In genomic region chr7:136104021-136104420, GRCm38 (mm10) we compare ENCODE assay signal across 16 mouse cellular contexts.
"Had no signal": no experiment of that assay in that cellular context is flagged by ENCODE, and none has a peak within 500 bp of the region (broad histone marks: within the 10 kb centered on the region; RNA-seq: fewer than 3 reads in every experiment).

No protein-coding gene starts in this region.

- H3K36me3 ChIP-seq: midbrain, embryonic 10.5 days; midbrain, embryonic 12.5 days; neural tube, embryonic 12.5 days; stomach, embryonic 15.5 days had no signal

- H3K27ac ChIP-seq: midbrain, embryonic 10.5 days; midbrain, embryonic 12.5 days; neural tube, embryonic 12.5 days; stomach, embryonic 15.5 days; stomach, postnatal 0 days had no signal

- DNase-seq: lung, adult 18-20 months; lung, embryonic 14.5 days; lung, postnatal 10 days; lung, postnatal 4 days; midbrain, embryonic 14.5 days; right cerebral cortex, postnatal 25 days; right cerebral cortex, postnatal 4 days; spleen, adult 18-20 months; thymus, adult 2 months; thymus, postnatal 14 days; thymus, postnatal 36 days had no signal

- H3K27me3 ChIP-seq: midbrain, embryonic 12.5 days; neural tube, embryonic 12.5 days; stomach, embryonic 15.5 days had no signal

- H3K9me3 ChIP-seq: midbrain, embryonic 10.5 days; midbrain, embryonic 12.5 days; neural tube, embryonic 12.5 days; stomach, embryonic 15.5 days had no signal

- H3K4me1 ChIP-seq: midbrain, embryonic 10.5 days; midbrain, embryonic 12.5 days; neural tube, embryonic 12.5 days; stomach, embryonic 15.5 days had no signal

- H3K4me3 ChIP-seq: midbrain, embryonic 10.5 days; midbrain, embryonic 12.5 days; neural tube, embryonic 12.5 days; stomach, embryonic 15.5 days had no signal
